Mouse (Mus musculus) kidney, postnatal 0 days (tissue): ENCODE measurements around the gene Hsf4. TPM values are rescaled to one million over a fixed set of nuclear protein-coding genes. Genes with fewer than 3 reads are reported as not detected.

Source experiments
- ATAC-seq: fragments of 200-750 bp; cut with Nextera tagmentation; replicated peaks from 2 replicates; pipeline ENCODE4 v1.8.0; 2017; ENCODE audit warnings: low read depth, moderate number of reproducible peaks, moderate TSS enrichment, moderate library complexity; ENCODE audit not compliant: low FRiP score
- DNase-seq: peaks from one replicate; pipeline ENCODE4 v3.0.0-alpha.2; 2016; ENCODE audit warnings: low spot score
- H3K27ac ChIP-seq: fragments of 300-500 bp; sonication (generic); 2 replicates; pipeline ENCODE4 v1.5.1; 2014; ENCODE audit warnings: mild to moderate bottlenecking
- H3K27me3 ChIP-seq: fragments of 300-500 bp; sonication (generic); 2 replicates; pipeline ENCODE4 v1.6.1; 2014; ENCODE audit warnings: low read length, mixed read lengths; ENCODE audit not compliant: insufficient read depth
- H3K36me3 ChIP-seq: fragments of 300-500 bp; sonication (generic); 2 replicates; pipeline ENCODE4 v1.6.1; 2014; ENCODE audit warnings: low read length, mixed read lengths; ENCODE audit not compliant: insufficient read depth
- H3K4me1 ChIP-seq: fragments of 300-500 bp; sonication (generic); replicated peaks from 2 replicates; pipeline ENCODE4 v1.6.1; 2014; ENCODE audit warnings: antibody characterized with exemption, low read length, mixed read lengths; ENCODE audit not compliant: insufficient read depth
- H3K4me2 ChIP-seq: fragments of 300-500 bp; sonication (generic); 2 replicates; pipeline ENCODE4 v1.6.1; 2014; ENCODE audit warnings: mild to moderate bottlenecking, low read length, moderate library complexity, mixed read lengths
- H3K4me3 ChIP-seq: fragments of 300-500 bp; sonication (generic); replicated peaks from 2 replicates; pipeline ENCODE4 v1.5.1; 2014; ENCODE audit warnings: low read depth, low read length
- H3K9ac ChIP-seq: fragments of 300-500 bp; sonication (generic); 2 replicates; pipeline ENCODE4 v1.6.1; 2014; ENCODE audit warnings: low read depth, low read length
- H3K9me3 ChIP-seq: fragments of 300-500 bp; sonication (generic); replicated peaks from 2 replicates; pipeline ENCODE4 v1.6.1; 2016; ENCODE audit warnings: low read length, inconsistent platforms, mixed read lengths
- CTCF ChIP-seq: IDR thresholded peaks from 2 replicates; pipeline ENCODE4 v1.5.1; 2016; ENCODE audit warnings: antibody characterized with exemption, low read depth, mild to moderate bottlenecking, moderate library complexity
- WGBS: fragments of 180-500 bp; shearing (Covaris S2); extraction: QIAGEN DNeasy Blood & Tissue Kit; methylation state at CpG from one replicate; pipeline ENCODE4 v1.1.7; 2014; 5-methylcytosine and 5-hydroxymethylcytosine counted together
- polyA plus RNA-seq: library from polyadenylated mRNA; unstranded; fragments of >200 nt; fragmentation: Nextera tagmentation; extraction: Ambion mirVana; gene quantifications from 2 replicates; pipeline ENCODE4 v1.2.1, GENCODE M21; 2015

The Hsf4 gene
- polyA plus RNA-seq, 1 experiment from 2014 or later, result 0.12 TPM

DNA sequence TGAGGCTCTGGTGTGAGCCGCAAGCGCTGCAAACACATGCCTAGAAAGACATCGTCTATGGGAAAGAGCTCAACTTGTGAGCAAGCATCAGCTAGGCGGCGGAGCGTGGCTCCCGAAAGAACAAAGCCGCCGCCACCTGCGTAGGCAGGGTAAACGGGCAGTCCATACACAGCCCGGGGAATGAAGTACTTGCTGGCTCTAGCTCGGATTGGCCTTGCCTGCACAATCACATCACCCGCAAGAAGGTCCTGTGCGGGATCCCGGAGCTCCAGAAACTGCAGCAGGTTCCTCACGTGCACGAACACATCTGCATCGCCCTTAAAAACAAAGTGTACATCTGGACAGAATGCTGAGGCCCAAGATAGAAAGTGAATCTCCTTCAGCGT lies 15.8 kb upstream of the Hsf4 start:
- WGBS, result 32% methylated on average over 20 of the region's 20 CpGs
- H3K4me2 ChIP-seq, result peak overlapping the region; percentile 98
- no peak for DNase-seq

DNA sequence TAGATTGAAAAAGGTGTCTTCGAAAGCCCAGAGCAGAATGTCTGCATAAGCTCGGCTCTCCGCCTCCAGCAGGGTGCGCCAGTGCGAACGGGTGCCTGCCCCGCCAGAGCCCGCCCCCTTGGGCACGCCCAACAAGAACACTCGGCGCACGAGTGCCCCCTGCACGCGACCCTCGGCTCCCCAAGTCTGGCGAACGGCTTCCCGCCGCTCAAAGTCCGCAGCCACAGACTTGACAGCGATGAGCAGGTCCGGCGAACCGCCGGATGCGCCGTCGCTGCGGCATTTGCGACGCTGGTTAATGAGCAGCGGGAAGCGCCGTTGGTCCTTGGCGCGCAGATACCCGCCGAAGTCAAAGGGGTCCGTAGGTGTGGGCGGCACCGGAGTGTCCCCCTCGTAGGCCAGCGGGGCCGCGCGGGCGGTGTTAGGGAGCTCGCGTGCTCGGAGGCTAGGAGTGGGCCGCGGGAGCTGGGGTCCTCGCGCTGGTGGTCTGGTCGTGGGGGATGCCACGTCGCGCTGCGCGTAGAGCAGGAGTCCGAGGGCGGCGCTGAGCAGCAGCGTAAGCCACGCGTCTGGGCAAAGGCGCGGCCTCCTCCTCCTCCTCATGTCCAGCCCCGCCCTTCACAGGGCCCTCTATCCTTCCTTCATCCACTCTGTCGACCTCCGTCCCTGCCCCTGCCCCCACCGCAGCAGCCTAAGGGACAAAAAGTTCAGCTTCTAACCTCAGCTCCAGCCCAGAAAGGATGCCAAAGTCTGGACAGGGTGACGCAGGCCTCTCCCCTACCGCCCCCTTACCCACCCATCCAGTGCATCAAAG lies 15.2 kb upstream of the Hsf4 start:
- DNase-seq (peak; percentile 92), ATAC-seq (peak; percentile 78)
- Histone ChIP-seq H3K36me3 (peaks cover 28% of the 10 kb centered on the region), H3K4me1 (peaks cover 14% of the 10 kb centered on the region; the same call in 1 of the 2 replicates), H3K27ac (peak overlapping the region; percentile 50), H3K27me3 (0 out of 2 replicates have a peak, but pooled peaks cover 7% of the 10 kb centered on the region), H3K9me3 (no peaks in the 10 kb centered on the region), H3K9ac (peak overlapping the region; percentile 61), H3K4me3 (peak overlapping the region; percentile 62), H3K4me2 (peak overlapping the region; percentile 98)
- WGBS, result under 1% methylated on average over 67 of the region's 74 CpGs
- TF ChIP-seq CTCF, result peak; percentile 89

More for the DNA sequence above, 15.8 kb upstream of the Hsf4 start:
- Histone ChIP-seq H3K4me3 (peak overlapping the region; percentile 62), H3K9ac (no peak overlapping the region), H3K9me3 (no peaks in the 10 kb centered on the region), H3K27ac (no peak overlapping the region), H3K4me1 (0 out of 2 replicates have a peak, but pooled peaks cover 8% of the 10 kb centered on the region), H3K36me3 (peaks cover 32% of the 10 kb centered on the region), H3K27me3 (0 out of 2 replicates have a peak, but pooled peaks cover under 1% of the 10 kb centered on the region)
- TF ChIP-seq CTCF, result no peak
- 0 out of 2 replicates have a peak, but pooled peaks have one; percentile 15 for ATAC-seq

DNA sequence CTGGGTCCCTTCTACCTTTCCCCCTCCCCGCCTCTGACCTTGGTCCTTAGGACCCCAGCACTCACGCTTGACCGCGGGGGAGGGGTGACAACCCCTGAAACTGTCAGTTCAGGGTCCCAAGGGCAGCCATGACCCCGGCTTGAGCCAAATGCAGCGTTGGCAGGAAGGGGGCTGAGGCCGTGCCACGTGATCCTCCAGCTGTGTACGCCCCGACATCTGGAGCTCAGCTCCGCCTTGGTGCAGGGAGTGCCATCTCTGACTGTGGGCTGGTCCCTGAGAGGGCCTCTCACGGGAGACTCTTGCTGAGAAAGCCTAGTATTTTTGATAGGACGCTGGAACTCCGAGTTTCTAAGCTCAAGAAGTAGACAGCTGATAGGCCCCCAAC lies 14.6 kb upstream of the Hsf4 start, which contains the start of gene B3gnt9:
TSS of gene B3gnt9 (minus strand) at position 188 of the 385 bp plus-strand sequence.
- Histone ChIP-seq H3K4me3 (peak within 1 kb of the TSS; percentile 62), H3K27me3 (0 out of 2 replicates have a peak, but pooled peaks cover 8% of the 10 kb centered on the region), H3K9me3 (no peaks in the 10 kb centered on the region), H3K9ac (peak within 1 kb of the TSS; percentile 61), H3K4me2 (peak within 1 kb of the TSS; percentile 98), H3K4me1 (peaks cover 18% of the 10 kb centered on the region; the same call in 1 of the 2 replicates), H3K27ac (peak within 1 kb of the TSS; percentile 50), H3K36me3 (peaks cover 22% of the 10 kb centered on the region; the same call in 1 of the 2 replicates)
- DNase-seq (peak; percentile 62), ATAC-seq (peak; percentile 45)
- TF ChIP-seq CTCF, result no peak
- 1% methylated on average over 14 of the region's 14 CpGs for WGBS

DNA sequence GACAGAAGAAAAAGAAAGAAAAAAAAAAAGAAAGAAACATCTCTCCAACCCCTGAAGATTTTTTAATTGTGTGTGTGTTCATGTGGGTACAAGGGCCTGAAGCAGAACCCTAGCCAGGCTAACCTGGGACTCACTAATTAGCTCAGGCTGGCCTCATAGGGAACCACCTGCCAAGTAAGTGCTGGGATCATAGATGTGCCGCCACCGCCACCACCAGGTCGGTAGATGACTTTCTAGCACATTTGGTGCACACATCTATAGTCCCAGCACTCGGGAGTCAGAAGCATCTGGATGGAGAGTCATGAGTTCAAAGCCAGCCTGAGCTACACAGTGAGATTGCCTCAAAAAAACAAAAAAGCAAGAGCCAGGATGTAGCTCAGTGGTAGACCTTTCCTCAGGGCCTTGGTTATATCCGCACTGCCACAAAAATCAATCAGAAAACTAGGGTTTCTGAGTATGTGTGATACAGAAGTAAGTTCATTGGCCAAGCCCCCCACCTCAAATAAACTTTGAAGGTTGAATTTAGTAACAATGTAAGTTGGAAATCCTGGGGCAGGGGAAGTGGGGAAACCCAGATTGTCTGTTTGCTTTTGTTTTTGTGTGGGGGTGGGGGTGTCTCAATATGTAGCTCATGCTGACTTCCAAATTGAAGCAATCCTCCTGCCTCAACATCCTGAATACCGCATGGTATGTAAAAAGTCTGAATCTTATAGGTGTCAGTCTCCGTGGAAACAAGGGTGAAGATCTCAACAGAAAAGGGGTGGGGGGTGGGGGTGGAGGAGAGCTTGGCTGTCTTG lies 12.1 kb upstream of the Hsf4 start:
- ATAC-seq (no peak), DNase-seq (no peak)
- Histone ChIP-seq H3K4me2 (no peak overlapping the region), H3K4me3 (no peak overlapping the region), H3K36me3 (no peaks in the 10 kb centered on the region), H3K27me3 (0 out of 2 replicates have a peak, but pooled peaks cover 8% of the 10 kb centered on the region), H3K9me3 (no peaks in the 10 kb centered on the region), H3K4me1 (peaks cover 18% of the 10 kb centered on the region; the same call in 1 of the 2 replicates), H3K27ac (no peak overlapping the region), H3K9ac (no peak overlapping the region)
- WGBS, result 76% methylated on average over 7 of the region's 7 CpGs
- no peak for TF ChIP-seq CTCF

DNA sequence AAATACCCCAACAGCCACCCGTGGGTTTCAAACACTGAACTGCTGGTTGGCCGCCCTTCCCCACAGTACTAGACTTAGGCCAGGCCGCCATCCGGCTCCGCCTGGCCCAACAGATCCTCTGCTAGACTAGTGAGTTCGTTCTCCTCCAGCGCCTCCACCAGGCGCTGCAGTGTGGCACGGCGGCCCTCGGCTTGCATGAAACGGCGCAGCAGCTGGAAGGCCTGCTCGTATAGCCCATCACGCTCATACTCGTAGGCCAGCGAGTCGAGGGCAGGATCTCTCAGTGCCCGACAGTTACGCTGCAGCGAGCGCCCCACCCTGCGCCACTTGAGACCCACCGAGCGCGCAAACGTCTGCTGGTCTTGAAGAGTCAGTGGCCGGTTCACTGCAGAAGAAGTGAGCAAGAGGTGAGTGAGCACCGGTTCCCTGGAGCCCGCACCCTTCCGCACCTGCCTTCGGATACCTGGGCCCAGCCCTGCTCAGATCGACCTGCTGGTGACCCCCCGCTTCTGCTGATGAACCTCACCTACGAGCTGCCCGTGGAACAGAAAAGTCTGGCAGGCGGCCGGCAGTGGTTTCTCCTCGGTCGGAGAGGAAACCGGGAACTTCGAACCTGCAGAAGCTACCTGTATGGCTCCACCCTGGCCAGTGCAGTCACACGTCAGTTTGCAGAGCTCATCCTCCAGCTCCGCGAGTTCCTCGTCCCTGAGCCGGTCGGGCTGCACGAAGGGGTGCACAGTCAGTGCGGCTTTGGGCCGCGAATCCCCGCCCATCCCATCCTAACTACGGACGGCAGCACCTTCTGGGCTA lies 10.5 kb upstream of the Hsf4 start:
- DNase-seq, result peak; percentile 58
- Histone ChIP-seq H3K4me3 (peak overlapping the region; percentile 29), H3K9ac (peak overlapping the region; percentile 28; the same call in 1 of the 2 replicates), H3K9me3 (no peaks in the 10 kb centered on the region), H3K4me1 (peaks cover 15% of the 10 kb centered on the region; the same call in 1 of the 2 replicates), H3K27me3 (0 out of 2 replicates have a peak, but pooled peaks cover 8% of the 10 kb centered on the region), H3K27ac (no peak overlapping the region), H3K4me2 (peak overlapping the region; percentile 66), H3K36me3 (no peaks in the 10 kb centered on the region)
- peak; percentile 9; the same call in 1 of the 2 replicates for ATAC-seq
- 5% methylated on average over 55 of the region's 55 CpGs for WGBS
- TF ChIP-seq CTCF, result peak; percentile 30; the same call in 1 of the 2 replicates
